Mouse (Mus musculus): ENCODE data around the gene Slc25a41. TPM values are rescaled to one million over a fixed set of nuclear protein-coding genes. Genes with fewer than 3 reads are reported as not detected.

Slc25a41 gene
- polyA plus RNA-seq, 1 experiment from 2014 or later, result not detected

- H3K4me2 ChIP-seq (replicated peaks), result peak overlapping the region; percentile 53
- no peak overlapping the region for H3K27ac ChIP-seq
- no peaks in the 10 kb centered on the region for H3K9me3 ChIP-seq
- H3K36me3 ChIP-seq, result peaks cover 10% of the 10 kb centered on the region
- no peak overlapping the region for H3K9ac ChIP-seq (replicated peaks)
- no peak overlapping the region for H3K4me3 ChIP-seq (replicated peaks)
- H3K4me1 ChIP-seq (replicated peaks), result peaks cover 22% of the 10 kb centered on the region
- no peak for ATAC-seq
- H3K27me3 ChIP-seq, result peaks cover 6% of the 10 kb centered on the region; the same call in 1 of the 2 replicates
- 87% methylated on average over 4 of the region's 4 CpGs for WGBS
Measured at GRCm38 (mm10) chr17:57032854-57033253, 8.6 kb downstream of the Slc25a41 start.

- peak; percentile 99 for ATAC-seq
- Histone ChIP-seq H3K4me3 (replicated peaks) (peak overlapping the region; percentile 38), H3K27ac (peak overlapping the region; percentile 85), H3K36me3 (peaks cover 20% of the 10 kb centered on the region), H3K9me3 (no peaks in the 10 kb centered on the region), H3K9ac (replicated peaks) (peak overlapping the region; percentile 54), H3K4me1 (replicated peaks) (peaks cover 25% of the 10 kb centered on the region), H3K27me3 (peaks cover 4% of the 10 kb centered on the region; the same call in 1 of the 2 replicates), H3K4me2 (replicated peaks) (peak overlapping the region; percentile 53)
- WGBS, result under 1% methylated on average over 38 of the region's 38 CpGs
Measured at GRCm38 (mm10) chr17:57031661-57032420, 9.6 kb downstream of the Slc25a41 start.

GRCm38 (mm10) chr17:57030931-57031660, 10.4 kb downstream of the Slc25a41 start, which contains the start of gene Khsrp:
Khsrp (minus strand) TSS chr17:57031522.
- under 1% methylated on average over 76 of the region's 99 CpGs for WGBS
- Histone ChIP-seq H3K27ac (peak within 1 kb of the TSS; percentile 94), H3K4me2 (replicated peaks) (peak within 1 kb of the TSS; percentile 94), H3K36me3 (peaks cover 28% of the 10 kb centered on the region), H3K9me3 (no peaks in the 10 kb centered on the region), H3K9ac (replicated peaks) (peak within 1 kb of the TSS; percentile 99), H3K4me1 (replicated peaks) (peaks cover 25% of the 10 kb centered on the region), H3K27me3 (peaks cover 4% of the 10 kb centered on the region; the same call in 1 of the 2 replicates), H3K4me3 (replicated peaks) (peak within 1 kb of the TSS; percentile 93)
- no peak for ATAC-seq

GRCm38 (mm10) chr17:57029691-57030090, 11.8 kb downstream of the Slc25a41 start:
- no peak for ATAC-seq
- H3K9ac ChIP-seq (replicated peaks), result peak overlapping the region; percentile 99
- H3K36me3 ChIP-seq, result peaks cover 42% of the 10 kb centered on the region
- no peaks in the 10 kb centered on the region for H3K9me3 ChIP-seq
- peaks cover 25% of the 10 kb centered on the region for H3K4me1 ChIP-seq (replicated peaks)
- peak overlapping the region; percentile 93 for H3K4me3 ChIP-seq (replicated peaks)
- H3K4me2 ChIP-seq (replicated peaks), result peak overlapping the region; percentile 94
- 55% methylated on average over 8 of the region's 8 CpGs for WGBS
- H3K27me3 ChIP-seq, result no peaks in the 10 kb centered on the region
- H3K27ac ChIP-seq, result no peak overlapping the region

DNA sequence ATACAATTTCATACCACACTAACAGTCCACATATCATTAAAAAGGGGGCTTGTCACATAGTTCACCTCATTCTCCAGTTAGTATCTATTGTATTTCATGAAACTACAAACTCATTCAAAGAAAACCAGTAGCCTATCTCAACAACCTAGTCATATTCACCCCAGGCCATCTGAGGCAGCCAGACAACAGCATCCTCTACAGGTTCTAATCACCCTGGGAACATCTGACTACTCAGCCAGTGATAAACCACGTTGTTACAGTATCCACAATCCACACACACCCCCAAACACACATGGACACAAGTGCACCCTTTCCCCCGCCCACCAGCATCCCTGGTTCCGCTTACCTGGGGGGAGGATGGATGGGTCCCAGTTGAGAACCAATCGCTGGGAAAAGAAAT, 14.0 kb downstream of the Slc25a41 start:
- Histone ChIP-seq H3K4me1 (replicated peaks) (peaks cover 23% of the 10 kb centered on the region), H3K4me3 (replicated peaks) (no peak overlapping the region), H3K4me2 (replicated peaks) (no peak overlapping the region), H3K27ac (no peak overlapping the region), H3K9me3 (no peaks in the 10 kb centered on the region), H3K9ac (replicated peaks) (no peak overlapping the region; the same call in 1 of the 2 replicates), H3K36me3 (peaks cover 64% of the 10 kb centered on the region), H3K27me3 (no peaks in the 10 kb centered on the region)
- WGBS, result 93% methylated on average over 4 of the region's 4 CpGs
- no peak for ATAC-seq

DNA sequence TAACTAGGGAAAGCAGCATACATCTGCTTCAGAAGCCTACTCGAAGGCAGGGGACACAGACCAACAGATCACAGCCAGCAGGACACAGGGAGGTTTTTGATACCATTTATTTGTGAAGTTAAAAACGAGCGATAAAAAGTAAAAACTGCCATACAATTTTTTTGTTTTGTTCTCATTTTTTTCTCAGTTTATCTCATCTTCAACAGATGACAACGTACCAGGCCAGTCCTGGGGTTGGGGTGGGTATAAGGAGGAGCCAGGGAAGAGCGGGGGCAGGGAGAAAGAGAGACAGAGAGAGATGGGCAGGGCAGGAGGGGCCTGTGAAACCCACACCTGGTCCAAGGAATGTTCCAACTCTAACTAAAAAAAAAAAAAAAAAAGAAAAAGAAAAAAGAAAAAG, 20.5 kb downstream of the Slc25a41 start:
- no peak overlapping the region for H3K27ac ChIP-seq
- H3K4me1 ChIP-seq (replicated peaks), result no peaks in the 10 kb centered on the region
- no peak overlapping the region for H3K4me2 ChIP-seq (replicated peaks)
- no peaks in the 10 kb centered on the region for H3K27me3 ChIP-seq
- H3K4me3 ChIP-seq (replicated peaks), result no peak overlapping the region
- WGBS, result 95% methylated on average over 5 of the region's 5 CpGs
- ATAC-seq, result no peak
- H3K9ac ChIP-seq (replicated peaks), result no peak overlapping the region
- H3K36me3 ChIP-seq, result peaks cover 64% of the 10 kb centered on the region
- no peaks in the 10 kb centered on the region for H3K9me3 ChIP-seq

- no peaks in the 10 kb centered on the region for H3K9me3 ChIP-seq
- no peaks in the 10 kb centered on the region for H3K27me3 ChIP-seq
- H3K9ac ChIP-seq (replicated peaks), result no peak overlapping the region
- H3K4me2 ChIP-seq (replicated peaks), result no peak overlapping the region
- ATAC-seq, result no peak
- no peaks in the 10 kb centered on the region for H3K4me1 ChIP-seq (replicated peaks)
- H3K4me3 ChIP-seq (replicated peaks), result no peak overlapping the region
- H3K36me3 ChIP-seq, result peaks cover 52% of the 10 kb centered on the region
- 87% methylated on average over 2 of the region's 2 CpGs for WGBS
- H3K27ac ChIP-seq, result no peak overlapping the region
Measured at GRCm38 (mm10) chr17:57019693-57020092, 21.8 kb downstream of the Slc25a41 start.

DNA sequence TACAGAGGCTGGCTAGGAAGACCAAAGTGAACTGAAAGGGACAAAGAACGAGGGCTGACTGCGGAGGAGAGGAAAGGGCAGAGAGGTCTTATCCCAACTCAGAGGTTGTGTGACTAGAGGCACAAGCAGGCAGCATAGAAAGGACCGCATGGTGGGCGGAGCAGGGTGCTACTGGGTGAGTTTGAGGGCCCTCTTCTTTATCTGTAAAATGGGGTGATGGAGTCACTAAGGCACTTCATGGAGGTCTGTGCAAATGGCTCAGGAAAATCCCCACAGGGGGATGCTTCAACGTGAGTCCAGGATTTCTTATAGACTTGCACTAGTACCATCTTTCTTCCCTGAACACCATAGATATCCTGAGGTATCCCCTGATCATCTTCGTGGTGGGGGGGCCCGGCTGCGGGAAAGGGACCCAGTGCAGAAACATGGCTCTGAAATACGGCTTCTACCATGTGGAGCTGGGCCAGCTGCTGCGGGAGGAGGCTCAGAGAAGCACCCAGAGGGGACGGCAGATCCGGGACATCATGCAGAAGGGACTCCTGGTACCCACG, 29.1 kb downstream of the Slc25a41 start:
- ATAC-seq, result peak; percentile 2; the same call in 1 of the 2 replicates

GRCm38 (mm10) chr17:57011236-57012141, 30.0 kb downstream of the Slc25a41 start, which contains the start of the genes Gtf2f1 and Gm17949:
Gtf2f1 (minus strand) TSS chr17:57011288.
Gm17949 (plus strand) TSS chr17:57011469.
- H3K27ac ChIP-seq, result peak within 1 kb of the TSS; percentile 95
- WGBS, result under 1% methylated on average over 51 of the region's 51 CpGs
- peak within 1 kb of the TSS; percentile 66 for H3K4me3 ChIP-seq (replicated peaks)
- H3K9me3 ChIP-seq, result no peaks in the 10 kb centered on the region
- peaks cover 23% of the 10 kb centered on the region for H3K4me1 ChIP-seq (replicated peaks)
- H3K27me3 ChIP-seq, result no peaks in the 10 kb centered on the region
- H3K36me3 ChIP-seq, result peaks cover 30% of the 10 kb centered on the region
- peak within 1 kb of the TSS; percentile 86 for H3K4me2 ChIP-seq (replicated peaks)
- ATAC-seq, result peak; percentile 92
- peak within 1 kb of the TSS; percentile 78 for H3K9ac ChIP-seq (replicated peaks)

More for the DNA sequence above, 29.1 kb downstream of the Slc25a41 start:
- Histone ChIP-seq H3K9ac (replicated peaks) (peak overlapping the region; percentile 77; the same call in 1 of the 2 replicates), H3K27ac (peak overlapping the region; percentile 95), H3K4me3 (replicated peaks) (peak overlapping the region; percentile 66), H3K4me1 (replicated peaks) (peaks cover 23% of the 10 kb centered on the region), H3K4me2 (replicated peaks) (peak overlapping the region; percentile 70), H3K27me3 (no peaks in the 10 kb centered on the region), H3K36me3 (peaks cover 22% of the 10 kb centered on the region), H3K9me3 (no peaks in the 10 kb centered on the region)
- WGBS, result 71% methylated on average over 13 of the region's 13 CpGs

DNA sequence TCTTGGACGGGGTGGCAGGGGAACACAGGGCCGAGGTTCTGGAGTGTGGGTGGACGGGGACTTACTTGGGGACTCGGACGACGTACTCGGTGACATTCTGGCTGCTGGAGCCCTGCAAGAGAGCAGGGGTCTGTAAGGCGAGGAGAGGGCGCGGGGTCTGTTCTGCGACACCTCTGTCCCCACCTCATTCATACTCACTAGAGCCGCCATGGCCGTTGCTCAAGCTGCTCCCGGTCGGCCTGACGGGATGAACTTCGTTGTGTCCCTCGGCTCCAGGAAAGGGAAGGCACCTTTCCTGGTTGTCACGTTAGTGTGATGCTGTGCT, 30.6 kb downstream of the Slc25a41 start:
- H3K9ac ChIP-seq (replicated peaks), result peak overlapping the region; percentile 78
- H3K9me3 ChIP-seq, result no peaks in the 10 kb centered on the region
- H3K27ac ChIP-seq, result peak overlapping the region; percentile 59
- H3K27me3 ChIP-seq, result no peaks in the 10 kb centered on the region
- H3K36me3 ChIP-seq, result peaks cover 36% of the 10 kb centered on the region
- peaks cover 23% of the 10 kb centered on the region for H3K4me1 ChIP-seq (replicated peaks)
- WGBS, result under 1% methylated on average over 19 of the region's 19 CpGs
- ATAC-seq, result peak; percentile 72
- H3K4me2 ChIP-seq (replicated peaks), result peak overlapping the region; percentile 86
- peak overlapping the region; percentile 66 for H3K4me3 ChIP-seq (replicated peaks)
